Mouse (Mus musculus) thymus, postnatal 0 days (tissue): ENCODE results near the gene Cdhr4. TPM values are rescaled to one million over a fixed set of nuclear protein-coding genes. Genes with fewer than 3 reads are reported as not detected.

Source experiments
- DNase-seq: peaks from one replicate; pipeline ENCODE4 v3.0.0-alpha.2; 2015; ENCODE audit warnings: low spot score
- polyA plus RNA-seq: library from polyadenylated mRNA; unstranded; fragments of >200 nt; fragmentation: Nextera tagmentation; extraction: Ambion mirVana; gene quantifications from 2 replicates; pipeline ENCODE4 v1.2.1, GENCODE M21; 2015

Cdhr4 gene
- polyA plus RNA-seq, result 0.90 and 0.95 TPM in 2 replicates

- no peak for DNase-seq
Observed at GRCm38 (mm10) chr9:107992197-107992596, at the start of gene Cdhr4. Gene Cdhr4, plus strand, starts transcription at chr9:107992497.

DNA sequence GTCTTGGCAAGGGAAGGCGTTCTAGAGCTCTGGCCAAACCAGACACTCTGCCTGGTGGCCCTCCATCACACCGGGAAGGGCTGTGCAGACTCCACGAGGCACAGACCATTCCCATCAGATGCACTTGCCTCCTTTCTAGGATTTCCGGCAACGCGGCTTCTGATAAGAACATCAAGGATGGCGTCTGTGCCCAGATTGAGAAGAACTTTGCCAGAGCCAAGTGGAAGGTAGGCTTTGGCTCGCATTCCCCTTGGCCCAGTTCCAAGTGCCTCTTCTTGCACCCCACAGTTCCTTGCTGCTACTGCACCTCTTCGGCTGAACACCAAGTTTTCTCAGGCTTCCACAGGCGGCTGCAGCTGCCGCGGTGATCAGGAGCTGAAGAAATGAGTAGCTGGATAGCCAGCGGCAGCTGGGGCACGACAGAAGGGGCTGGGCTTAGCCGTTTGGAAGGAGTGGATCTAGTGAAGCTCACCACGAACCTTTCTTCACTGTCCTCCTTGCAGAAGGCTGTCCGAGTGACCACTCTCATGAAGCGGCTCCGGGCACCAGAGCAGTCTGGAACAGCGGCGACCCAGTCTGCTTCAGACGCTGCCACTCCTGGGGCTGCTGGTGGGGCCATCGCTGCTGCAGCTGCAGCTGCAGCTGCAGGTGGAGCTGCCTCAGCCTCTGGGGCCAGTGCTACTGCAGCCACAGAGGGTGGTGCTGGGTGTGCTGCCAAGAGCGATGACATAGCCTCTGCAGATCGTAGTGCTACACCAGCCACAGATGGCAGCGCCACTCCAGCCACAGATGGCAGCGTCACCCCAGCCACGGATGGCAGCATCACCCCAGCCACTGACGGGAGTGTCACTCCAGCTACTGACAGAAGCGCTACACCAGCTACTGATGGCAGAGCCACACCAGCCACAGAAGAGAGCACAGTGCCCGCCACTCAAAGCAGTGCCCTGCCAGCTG, 44.8 kb upstream of the Cdhr4 start:
- no peak for DNase-seq

DNA sequence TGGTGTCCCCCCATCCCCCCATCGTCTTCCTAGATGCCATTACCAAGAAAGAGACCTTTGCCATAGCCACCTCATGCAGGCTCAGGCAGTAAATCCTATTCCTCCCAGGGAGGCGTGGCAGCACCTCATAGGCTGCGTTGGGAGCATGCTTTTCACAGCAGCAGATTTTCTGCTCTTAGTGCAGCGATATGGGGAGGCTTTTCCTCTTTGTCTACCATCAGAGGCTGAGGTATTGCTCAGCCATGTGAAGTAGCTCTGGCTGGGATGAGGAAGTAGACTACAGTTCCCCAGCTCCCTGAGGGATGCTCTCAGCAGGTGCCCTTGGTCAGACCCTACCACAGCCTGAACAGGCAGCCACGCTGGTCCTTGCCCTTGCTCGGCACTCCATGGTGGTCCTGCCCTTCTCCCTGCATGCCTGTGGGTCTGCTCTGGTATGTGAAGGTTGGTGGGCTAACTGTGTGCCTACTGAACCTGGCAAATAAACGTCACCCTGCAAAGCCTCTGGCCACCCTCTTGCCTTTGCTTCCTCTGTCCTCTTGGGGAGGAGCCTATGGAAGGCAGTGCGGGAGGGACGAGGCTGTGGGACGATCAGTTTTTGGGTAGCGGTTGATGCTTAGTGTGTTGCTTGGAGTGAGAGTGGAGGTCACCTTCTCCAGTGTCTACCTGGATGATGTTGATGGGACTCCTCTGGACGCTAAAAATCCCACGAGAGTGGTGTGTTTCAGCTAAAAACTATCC, 42.9 kb upstream of the Cdhr4 start:
- no peak for DNase-seq

GRCm38 (mm10) chr9:107949922-107950235, 42.4 kb upstream of the Cdhr4 start, which contains the start of gene Traip:
Gene Traip, plus strand, starts transcription at chr9:107950136.
- no peak for DNase-seq

DNA sequence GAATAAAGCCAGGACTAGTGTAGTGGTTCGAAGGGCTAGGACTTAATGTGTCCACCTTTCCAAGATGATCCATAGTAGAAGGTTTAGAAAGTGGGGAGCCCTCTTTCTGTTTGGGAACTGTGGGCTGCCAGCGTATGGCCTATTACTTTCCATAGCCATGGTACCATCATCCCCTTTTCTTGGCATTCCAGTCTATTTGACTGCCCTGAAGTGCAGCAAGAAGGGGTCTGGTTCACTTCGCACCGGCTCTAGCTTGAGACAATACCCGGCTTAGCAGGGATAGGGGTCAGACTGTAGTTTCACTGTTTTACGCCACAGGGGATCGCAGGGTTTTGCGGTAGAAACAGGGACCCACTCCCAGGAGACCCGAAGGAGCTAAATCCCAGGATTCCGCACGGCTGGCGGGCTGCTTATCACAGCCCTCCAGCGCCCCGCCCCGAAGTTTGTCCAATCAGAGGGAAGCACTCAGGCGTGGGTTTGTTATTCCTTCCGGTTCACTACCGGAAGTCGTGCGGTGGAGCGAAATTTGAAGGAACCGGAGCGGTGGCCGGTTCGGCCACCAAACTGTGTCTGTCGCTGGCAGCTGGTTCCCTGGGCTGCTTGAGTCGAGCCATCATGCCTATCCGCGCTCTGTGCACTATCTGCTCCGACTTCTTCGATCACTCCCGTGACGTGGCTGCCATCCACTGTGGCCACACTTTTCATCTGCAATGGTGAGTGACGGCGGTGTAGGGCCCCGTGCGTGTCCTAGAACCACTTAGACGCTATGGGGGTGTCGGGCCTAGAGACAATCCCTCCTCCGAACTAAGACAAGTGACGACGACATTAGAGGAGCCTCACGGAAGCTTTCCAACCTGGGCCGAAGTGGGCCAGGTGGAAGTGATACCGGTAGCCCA, 41.6 kb upstream of the Cdhr4 start:
- peak; percentile 88 for DNase-seq

GRCm38 (mm10) chr9:107955613-107956289, 36.5 kb upstream of the Cdhr4 start:
- DNase-seq, result no peak

- DNase-seq, result no peak
Observed at GRCm38 (mm10) chr9:107957141-107957540, 35.2 kb upstream of the Cdhr4 start.

- DNase-seq, result no peak
Observed at GRCm38 (mm10) chr9:107959896-107960295, 32.4 kb upstream of the Cdhr4 start.

- peak; percentile 46 for DNase-seq
Observed at GRCm38 (mm10) chr9:107960928-107961327, 31.4 kb upstream of the Cdhr4 start.

DNA sequence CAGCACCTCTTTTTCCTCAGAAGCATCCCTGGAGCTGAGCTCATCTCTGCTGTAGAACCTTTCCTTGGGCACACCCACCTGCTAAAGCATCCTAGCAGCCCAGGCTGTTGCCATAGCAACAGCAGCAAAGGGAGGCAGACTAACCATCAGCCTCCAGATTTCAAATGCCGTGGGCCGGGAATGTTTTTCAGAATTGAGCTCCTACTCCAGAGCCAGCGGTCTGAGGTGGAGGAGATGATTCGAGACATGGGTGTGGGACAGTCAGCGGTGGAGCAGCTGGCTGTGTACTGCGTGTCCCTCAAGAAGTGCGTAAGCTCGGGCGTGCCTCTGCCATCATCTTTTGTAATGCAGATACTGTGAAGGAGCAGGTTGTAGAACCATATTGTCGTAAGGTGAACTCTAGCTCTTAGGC, 30.9 kb upstream of the Cdhr4 start:
- no peak for DNase-seq

GRCm38 (mm10) chr9:107961881-107962280, 30.4 kb upstream of the Cdhr4 start:
- DNase-seq, result no peak

DNA sequence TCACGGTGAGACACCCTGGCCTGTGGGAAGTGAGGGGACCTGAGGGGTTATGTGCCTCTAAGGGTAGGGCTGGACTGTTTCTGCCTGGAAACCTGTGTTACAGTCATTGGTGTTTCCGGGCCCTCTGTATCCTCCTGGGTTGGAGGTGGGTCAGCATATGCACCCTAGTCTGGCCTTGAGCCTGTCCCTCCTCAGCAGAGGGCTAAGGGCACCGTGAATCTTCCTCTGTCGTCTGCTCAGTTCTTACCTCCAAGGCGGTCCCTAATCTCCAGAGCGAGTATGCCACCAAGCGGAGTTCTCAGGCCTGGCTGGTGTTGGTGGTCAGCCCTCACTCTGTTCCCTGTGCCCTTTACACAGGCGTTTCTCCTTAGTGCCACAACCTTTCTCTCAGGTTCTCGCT, 29.4 kb upstream of the Cdhr4 start:
- no peak for DNase-seq

- DNase-seq, result peak; percentile 81
Observed at GRCm38 (mm10) chr9:107963700-107964099, 28.6 kb upstream of the Cdhr4 start.

- DNase-seq, result no peak
Observed at GRCm38 (mm10) chr9:107964681-107965080, 27.6 kb upstream of the Cdhr4 start.

DNA sequence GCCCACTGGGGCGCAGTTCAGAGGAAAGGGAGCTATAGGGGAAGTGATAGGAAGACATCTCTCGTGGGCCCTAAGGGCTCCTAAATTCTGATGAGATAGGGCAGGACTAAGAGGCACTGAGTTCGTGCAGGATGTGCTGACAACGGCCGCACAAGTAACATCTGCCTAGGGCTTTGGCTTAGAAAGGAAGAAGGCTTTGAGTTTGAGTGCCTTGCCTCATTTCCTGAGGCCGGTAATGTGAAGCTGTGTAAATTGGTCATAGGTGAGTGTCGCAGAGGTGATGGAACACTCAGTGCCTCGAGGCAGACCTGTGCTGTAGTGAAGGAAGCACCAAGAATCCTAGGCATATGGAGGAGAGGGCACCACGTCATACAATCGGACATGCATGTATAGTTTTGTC, 25.6 kb upstream of the Cdhr4 start:
- no peak for DNase-seq

GRCm38 (mm10) chr9:107967437-107967836, 24.9 kb upstream of the Cdhr4 start:
- DNase-seq, result no peak

- DNase-seq, result no peak
Observed at GRCm38 (mm10) chr9:107968531-107968930, 23.8 kb upstream of the Cdhr4 start.

DNA sequence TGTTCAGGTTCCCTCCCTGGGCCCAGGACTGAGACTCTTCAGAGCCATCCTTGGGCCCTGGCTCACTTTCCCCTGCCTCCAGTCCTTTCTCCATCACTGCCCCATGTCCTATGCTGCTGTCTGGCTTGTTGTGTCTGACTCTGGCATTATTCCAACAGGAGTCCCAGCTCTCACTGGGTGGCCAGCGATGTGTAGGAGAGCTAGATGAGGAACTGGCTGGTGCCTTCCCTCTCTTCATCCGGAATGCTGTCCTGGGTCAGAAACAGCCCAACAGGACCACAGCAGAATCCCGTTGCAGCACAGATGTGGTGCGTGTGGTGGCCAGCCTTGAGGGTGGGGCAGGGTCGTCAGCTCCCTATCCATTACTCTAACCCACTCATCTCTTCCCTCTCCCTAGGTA, 22.0 kb upstream of the Cdhr4 start:
- no peak for DNase-seq

GRCm38 (mm10) chr9:107971690-107972541, 20.4 kb upstream of the Cdhr4 start:
- DNase-seq, result no peak
